Mouse (Mus musculus) heart, postnatal 25 days (tissue): ENCODE results near the gene Etl4. TPM values are rescaled to one million over a fixed set of nuclear protein-coding genes. Genes with fewer than 3 reads are reported as not detected.

Experiments used
- DNase-seq: peaks from one replicate; pipeline ENCODE4 v3.0.0; 2022; ENCODE audit warnings: low spot score
- intact Hi-C: fragments of 180-260 bp; cut with DNase I; formaldehyde crosslinking; loops from one replicate; pipeline ENCODE4 v1.15.1; 2025
- total RNA-seq, 2 experiments: library from RNA; stranded (reverse); gene quantifications; 2 replicates each; pipeline ENCODE4 v1.2.3; 2021

Etl4 gene
- total RNA-seq, 2 experiments from 2014 or later = 36.9 to 40.8 TPM

DNA sequence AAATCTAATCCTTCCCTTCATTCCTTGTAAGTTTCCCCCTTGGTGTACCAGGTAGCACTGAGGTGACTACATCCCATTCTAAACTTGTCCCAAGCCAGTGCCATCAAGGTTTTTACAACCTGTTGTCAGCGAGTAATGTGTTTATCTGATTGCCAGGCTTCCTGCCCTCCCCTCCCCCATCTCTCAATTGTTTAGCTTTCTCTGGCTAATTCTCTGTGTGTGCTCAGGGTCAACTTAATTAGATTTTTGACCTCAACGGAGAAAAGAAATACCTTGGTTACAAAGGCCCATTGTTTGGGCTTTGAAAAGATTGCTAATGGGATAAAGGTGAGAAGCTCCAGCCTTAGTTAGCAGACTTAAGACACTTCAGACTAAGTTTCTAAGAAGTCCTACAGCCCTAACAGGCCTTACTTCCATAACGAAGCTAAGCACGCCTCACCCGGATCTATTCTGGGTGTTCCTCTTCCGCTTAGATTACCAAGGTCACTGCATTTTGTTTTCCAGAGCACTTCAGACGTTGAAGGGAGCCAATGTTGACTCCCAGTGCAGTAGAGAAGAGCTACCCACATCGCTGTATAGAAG is 586.7 kb downstream of the Etl4 start:
- intact Hi-C loops = loop anchor here (10.0 kb wide), 1 partner anchor 178 kb away; no protein-coding TSS in a partner anchor
- DNase-seq = no peak

DNA sequence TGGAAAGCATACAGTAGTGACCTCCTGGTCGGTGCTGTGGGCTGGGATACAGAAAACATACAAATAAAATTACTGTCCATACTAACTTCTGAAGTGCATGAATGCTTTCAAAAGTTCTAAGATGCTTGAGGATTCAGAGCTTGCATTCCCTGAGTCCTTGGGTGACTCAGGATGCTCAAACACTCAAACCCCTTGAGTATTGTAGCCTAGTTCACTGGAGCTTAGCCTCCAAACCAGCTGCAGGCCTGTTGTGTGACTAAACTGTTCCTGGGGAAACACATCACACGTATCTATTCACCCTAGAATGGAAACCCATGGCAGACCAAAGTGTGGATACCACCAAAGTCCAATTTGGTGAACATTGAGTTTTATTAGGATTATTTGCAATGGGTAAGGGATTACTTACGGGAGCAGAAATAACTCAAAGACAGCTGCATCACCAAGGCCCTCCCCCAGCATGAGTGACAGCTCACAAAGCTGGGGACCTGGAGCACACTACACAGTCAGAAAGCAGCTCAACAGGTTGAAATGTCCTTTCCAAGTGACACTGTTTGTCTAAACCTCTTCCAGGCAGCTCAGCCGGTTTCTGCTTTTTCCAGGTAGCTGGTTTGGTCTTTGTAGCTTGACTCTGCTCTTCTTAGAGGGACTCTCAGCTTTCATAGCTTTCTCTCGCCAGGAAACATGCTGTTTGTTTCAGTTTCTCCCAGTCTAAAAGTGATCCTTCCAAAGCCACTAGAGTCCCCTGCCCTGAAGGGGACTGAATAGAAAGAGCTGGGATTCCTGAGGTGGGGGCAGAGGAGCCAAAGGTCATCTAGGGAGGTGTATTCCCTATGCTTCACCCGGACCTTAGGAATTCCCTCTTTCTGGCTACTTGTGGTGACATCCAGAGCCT is 598.5 kb downstream of the Etl4 start:
- DNase-seq = no peak
- intact Hi-C loops = no loop called here

- intact Hi-C loops = no loop called here
- DNase-seq = no peak
Measured at GRCm38 (mm10) chr2:20508724-20509052, 599.1 kb downstream of the Etl4 start.

DNA sequence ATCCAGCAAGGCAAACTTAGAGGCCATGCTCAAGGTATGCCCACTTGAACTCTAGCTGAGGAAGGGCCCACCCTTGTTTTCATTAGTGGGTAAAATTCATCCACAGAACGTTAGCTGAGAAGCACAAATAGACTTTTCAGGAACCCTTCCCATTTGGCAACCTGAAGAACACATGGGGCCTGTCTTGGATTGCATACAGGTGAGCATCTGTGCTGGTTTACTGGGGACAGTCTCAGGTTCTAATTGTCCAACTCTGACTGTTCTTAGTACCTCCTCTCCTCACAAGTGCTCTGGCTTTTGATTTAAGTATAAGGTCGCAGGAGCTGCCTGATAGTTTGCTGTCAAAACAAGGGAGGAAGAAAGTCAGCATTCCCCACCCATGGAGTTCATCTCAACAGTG is 600.5 kb downstream of the Etl4 start:
- DNase-seq = no peak
- intact Hi-C loops = no loop called here

- no peak for DNase-seq
- intact Hi-C loops = no loop called here
Measured at GRCm38 (mm10) chr2:20516270-20516865, 606.8 kb downstream of the Etl4 start.

- intact Hi-C loops = loop anchor here (2.0 kb wide), 1 partner anchor 97 kb away; no protein-coding TSS in a partner anchor
- DNase-seq = no peak
Measured at GRCm38 (mm10) chr2:20517853-20518252, 608.3 kb downstream of the Etl4 start.

- intact Hi-C loops = loop anchor here (2.0 kb wide), 1 partner anchor 96 kb away; no protein-coding TSS in a partner anchor
- peak; percentile 8 for DNase-seq
Measured at GRCm38 (mm10) chr2:20518506-20518905, 608.9 kb downstream of the Etl4 start.

- intact Hi-C loops = loop anchor here (2.0 to 10.0 kb wide), 3 partner anchors 95 to 255 kb away; no protein-coding TSS in a partner anchor
- peak; percentile 60 for DNase-seq
Measured at GRCm38 (mm10) chr2:20519447-20520098, 610.0 kb downstream of the Etl4 start.

GRCm38 (mm10) chr2:20520099-20520475 is 610.5 kb downstream of the Etl4 start:
- intact Hi-C loops = loop anchor here (5.0 to 10.0 kb wide), 2 partner anchors 147 to 255 kb away; no protein-coding TSS in a partner anchor

GRCm38 (mm10) chr2:20520636-20521595 is 611.3 kb downstream of the Etl4 start:
- intact Hi-C loops = loop anchor here (5.0 to 10.0 kb wide), 2 partner anchors 146 to 254 kb away; no protein-coding TSS in a partner anchor
- DNase-seq = peak; percentile 37

More at GRCm38 (mm10) chr2:20520099-20520475, 610.5 kb downstream of the Etl4 start:
- DNase-seq = no peak

DNA sequence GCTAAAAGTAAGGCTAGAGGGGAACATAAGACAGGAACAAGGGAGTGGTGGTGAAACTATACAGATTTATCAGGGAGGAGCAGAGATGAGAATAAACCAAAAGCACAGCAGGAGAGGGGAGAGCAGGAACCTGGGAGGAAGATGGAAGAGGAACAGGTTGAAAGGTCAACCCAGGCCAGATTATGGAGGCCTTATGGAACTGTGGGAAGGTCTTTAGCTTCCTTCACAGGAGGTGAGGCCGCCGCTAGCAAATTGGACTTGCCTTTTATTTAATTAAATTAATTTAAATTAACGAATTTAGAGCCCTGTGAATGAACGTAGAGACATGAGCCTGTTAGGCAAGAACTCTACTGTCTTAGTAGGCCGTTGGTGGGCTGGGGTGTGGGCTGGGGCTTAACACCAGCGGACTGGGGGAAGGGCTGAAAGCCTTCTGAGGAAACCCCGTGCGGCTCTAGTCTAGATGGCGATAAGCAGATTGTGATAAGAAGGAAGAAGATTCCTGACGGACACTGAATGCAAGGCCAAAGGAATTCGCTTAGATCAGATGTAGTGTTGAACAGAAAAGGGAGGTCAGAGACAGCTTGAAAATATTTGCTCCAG is 612.2 kb downstream of the Etl4 start:
- DNase-seq = no peak
- intact Hi-C loops = loop anchor here (5.0 to 10.0 kb wide), 2 partner anchors 146 to 253 kb away; no protein-coding TSS in a partner anchor

DNA sequence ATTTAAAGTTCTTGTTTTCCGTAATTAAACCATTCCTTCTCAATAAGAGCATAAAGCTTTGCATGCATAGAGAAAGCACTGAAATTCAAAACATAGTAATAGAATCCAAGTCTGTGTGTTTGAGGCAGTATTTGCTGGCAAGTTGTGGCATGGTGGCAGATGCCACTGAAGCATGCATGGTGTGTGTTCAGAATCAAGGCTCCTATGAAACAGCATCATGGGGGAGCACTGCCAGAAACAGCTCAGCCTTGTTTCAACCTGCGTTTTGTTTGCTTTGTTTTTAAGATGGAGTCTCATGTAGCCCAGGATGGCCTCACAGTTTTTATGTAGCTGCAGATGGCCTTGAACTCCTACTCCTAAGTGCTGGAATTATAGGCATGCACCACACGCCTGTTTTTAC is 614.1 kb downstream of the Etl4 start:
- no peak for DNase-seq
- intact Hi-C loops = loop anchor here (5.0 to 10.0 kb wide), 2 partner anchors 144 to 251 kb away; no protein-coding TSS in a partner anchor

DNA sequence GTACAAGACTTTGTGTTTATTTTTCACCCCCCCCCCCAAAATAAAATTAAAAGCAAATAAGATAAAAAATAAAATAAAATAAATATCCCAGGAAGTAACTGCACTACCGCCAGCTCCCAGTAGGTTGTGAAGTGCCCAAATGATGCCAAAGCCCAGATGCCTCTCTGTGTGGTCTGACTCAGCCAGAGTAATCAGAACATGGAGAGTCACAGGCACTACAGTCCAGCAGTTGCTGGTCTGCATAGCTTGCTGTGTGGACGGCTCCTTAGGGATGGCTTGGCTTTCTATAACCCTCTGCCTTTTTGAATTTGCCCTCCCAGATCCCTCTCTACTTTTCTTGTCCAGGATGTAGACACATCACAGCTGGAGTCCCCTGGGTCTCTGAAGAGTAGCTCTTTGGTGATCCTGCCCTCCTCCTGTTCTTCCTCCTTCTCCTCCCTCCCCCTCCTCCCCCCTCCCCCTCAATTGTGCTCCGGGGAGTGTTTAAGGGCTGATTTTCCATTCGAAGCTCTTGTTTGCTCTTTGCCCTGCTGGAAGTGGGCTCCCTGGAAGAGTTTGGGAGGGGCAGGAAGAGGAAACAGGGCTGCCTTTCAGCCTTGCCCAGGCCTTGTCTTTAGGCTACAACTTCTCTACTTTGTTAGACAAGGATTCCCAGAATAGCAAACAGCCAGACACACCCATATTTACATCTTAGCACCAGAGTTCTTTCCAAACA is 616.5 kb downstream of the Etl4 start:
- intact Hi-C loops = loop anchor here (10.0 kb wide), 1 partner anchor 249 kb away; no protein-coding TSS in a partner anchor

DNA sequence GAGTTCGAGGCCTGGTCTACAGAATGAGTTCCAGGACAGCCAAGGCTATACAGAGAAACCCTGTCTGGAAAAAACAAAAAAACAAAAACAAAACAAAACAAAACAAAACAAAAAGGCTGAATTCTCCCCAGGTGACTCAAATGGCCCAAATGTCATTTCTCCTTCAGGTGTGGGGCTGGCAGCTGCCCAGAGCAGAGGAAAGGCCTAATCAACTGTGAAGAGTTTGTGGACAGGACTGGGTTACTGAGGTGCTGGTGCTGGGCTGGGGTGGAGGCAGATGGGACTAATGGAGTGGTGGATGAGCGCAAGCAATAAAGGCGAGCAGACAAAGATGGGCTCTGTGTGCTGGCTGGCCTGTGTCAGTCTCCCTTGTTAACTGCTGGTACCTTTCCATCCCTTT is 617.3 kb downstream of the Etl4 start:
- no peak for DNase-seq
- intact Hi-C loops = loop anchor here (10.0 kb wide), 1 partner anchor 248 kb away; no protein-coding TSS in a partner anchor

More for the DNA sequence above, 616.5 kb downstream of the Etl4 start:
- no peak for DNase-seq

GRCm38 (mm10) chr2:20532623-20533022 is 623.0 kb downstream of the Etl4 start:
- intact Hi-C loops = no loop called here
- no peak for DNase-seq

DNA sequence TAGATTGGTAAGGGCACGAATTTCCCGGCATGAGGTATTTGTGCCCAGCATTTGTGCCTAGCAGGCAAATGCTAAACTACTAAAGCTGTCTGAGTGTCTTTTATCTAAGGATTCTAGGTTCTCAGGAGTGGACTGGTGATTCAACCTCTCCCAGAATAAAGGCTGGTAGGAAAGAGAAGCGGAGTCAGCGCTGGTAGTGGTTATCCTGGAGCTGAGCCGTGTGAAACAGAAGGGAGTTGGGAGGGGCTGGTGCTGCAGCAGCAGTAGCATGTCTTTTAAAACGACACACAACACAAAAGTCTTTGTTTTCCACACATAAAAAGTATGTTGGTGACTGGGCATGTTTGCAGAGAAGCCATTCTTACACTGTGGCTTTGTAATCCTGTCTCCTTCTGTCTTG is 628.2 kb downstream of the Etl4 start:
- DNase-seq = no peak
- intact Hi-C loops = no loop called here

DNA sequence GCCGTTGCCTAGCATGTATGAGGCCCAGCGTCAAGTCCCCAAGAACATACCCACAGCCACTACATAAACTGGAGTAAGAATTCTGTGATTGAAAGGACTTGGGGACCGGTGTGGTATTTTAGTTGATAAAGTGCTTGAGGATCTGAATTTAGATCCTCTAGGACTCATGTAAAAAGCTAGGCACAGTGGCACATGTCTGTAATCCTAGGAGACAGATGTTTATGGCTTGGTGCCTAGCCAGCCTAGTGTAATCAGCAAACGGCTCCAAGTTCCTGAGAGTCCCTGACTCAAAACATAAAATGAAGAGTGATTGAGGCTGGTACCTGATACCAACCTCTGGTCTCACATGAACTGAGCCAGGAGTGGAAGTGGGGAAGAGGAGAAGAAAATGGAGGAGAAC is 629.3 kb downstream of the Etl4 start:
- DNase-seq = no peak
- intact Hi-C loops = no loop called here

DNA sequence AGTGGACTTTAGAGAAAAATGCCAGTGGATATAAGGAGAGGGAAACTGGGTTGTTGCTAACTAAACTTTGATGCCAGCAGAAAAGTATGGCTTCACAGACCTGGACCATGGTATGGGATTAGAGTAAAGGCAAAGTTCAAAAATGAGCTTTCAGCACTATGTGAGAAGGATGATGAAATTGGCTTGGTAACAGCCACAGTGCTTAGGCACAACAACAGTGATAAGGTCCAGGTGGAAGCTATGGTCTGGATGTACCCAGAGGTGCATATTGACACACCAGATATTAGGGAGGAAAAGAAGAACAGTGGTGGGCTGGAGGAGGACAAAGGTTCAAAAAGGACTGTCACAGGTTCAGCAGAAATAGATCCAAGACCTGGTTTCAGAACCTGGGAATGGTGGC is 631.7 kb downstream of the Etl4 start:
- no peak for DNase-seq
- intact Hi-C loops = no loop called here
